Comparison of ENCODE assay signal across 18 mouse cellular contexts in genomic region chr6:149278248-149278731, GRCm38 (mm10). TPM values are rescaled to one million over a fixed set of nuclear protein-coding genes. Genes with fewer than 3 reads are reported as not detected.
DNase-seq lines count a peak whose midpoint lies in the region; ATAC-seq and TF ChIP-seq lines count a peak whose summit lies in the region.
"Had no signal": no experiment of that assay in that cellular context is flagged by ENCODE, and none has a peak within 500 bp of the region (broad histone marks: within the 10 kb centered on the region; RNA-seq: fewer than 3 reads in every experiment).

No protein-coding gene starts in this region.

- peak; percentile 1 for DNase-seq in embryo, embryonic 10.5 days (ENCODE audit: low spot score)
- DNase-seq in embryo, embryonic 9.5 days (ENCODE audit: extremely low spot score): no peak
- peak; percentile 27 for DNase-seq in G1E (ENCODE audit: low spot score)
- peak; percentile 69 to 79 (median 71) for DNase-seq in liver, embryonic 14.5 days (ENCODE audit: low read depth in 3 of 3, low spot score in 3 of 3)
- no peak for DNase-seq in left cerebral cortex, adult 11 months (ENCODE audit: low spot score)
- DNase-seq in cerebellum, postnatal 10 days: no peak
- DNase-seq in forebrain, embryonic 10.5 days (ENCODE audit: extremely low spot score, low spot score): no peak
- DNase-seq: adrenal gland, adult 2 months; cerebellum, adult 9-11 months; lung, postnatal 10 days; thymus, postnatal 4 days had no signal

- H3K9ac ChIP-seq in liver, embryonic 14.5 days (replicated peaks): peak overlapping the region; percentile 31
- H3K9ac ChIP-seq: forebrain, embryonic 12.5 days; hindbrain, embryonic 12.5 days; limb, embryonic 13.5 days; neural tube, embryonic 15.5 days had no signal

- WGBS in liver, embryonic 14.5 days (ENCODE audit: insufficient replicate concordance): 14% methylated on average over 2 of the region's 2 CpGs
- WGBS in forebrain, embryonic 10.5 days: 83% methylated on average over 2 of the region's 2 CpGs

- no peaks in the 10 kb centered on the region for H3K36me3 ChIP-seq in G1E (replicated peaks)
- no peaks in the 10 kb centered on the region for H3K36me3 ChIP-seq in liver, embryonic 14.5 days (replicated peaks; ENCODE audit: control insufficient read depth, insufficient read depth, low read depth)
- no peaks in the 10 kb centered on the region for H3K36me3 ChIP-seq in forebrain, embryonic 10.5 days (replicated peaks)
- H3K36me3 ChIP-seq: forebrain, embryonic 12.5 days; hindbrain, embryonic 12.5 days; limb, embryonic 13.5 days; neural tube, embryonic 15.5 days had no signal

- no peak for TF ChIP-seq CTCF in G1E (IDR thresholded peaks at IDR 0.05; ENCODE audit: low read depth, low read length)
- no peak for TF ChIP-seq CTCF in liver, embryonic 14.5 days (IDR thresholded peaks at IDR 0.05; ENCODE audit: low read depth)

- TF ChIP-seq EP300 in liver, embryonic 14.5 days (IDR thresholded peaks at IDR 0.05; ENCODE audit: low read depth): peak; percentile 93

- peaks cover 17% of the 10 kb centered on the region for H3K4me1 ChIP-seq in G1E (ENCODE audit: insufficient read depth, low read depth, low read length)
- peaks cover 20 to 29% of the 10 kb centered on the region in 2 experiments for H3K4me1 ChIP-seq in liver, embryonic 14.5 days (replicated peaks; ENCODE audit: control insufficient read depth in 2 of 2, insufficient read depth in 2 of 2, low read length in 1 of 2)
- H3K4me1 ChIP-seq in forebrain, embryonic 10.5 days: no peaks in the 10 kb centered on the region
- H3K4me1 ChIP-seq: forebrain, embryonic 12.5 days; hindbrain, embryonic 12.5 days; limb, embryonic 13.5 days; neural tube, embryonic 15.5 days had no signal

- H3K9me3 ChIP-seq in G1E (replicated peaks): peaks cover 24% of the 10 kb centered on the region
- no peaks in the 10 kb centered on the region for H3K9me3 ChIP-seq in liver, embryonic 14.5 days (ENCODE audit: control insufficient read depth, low read length)
- H3K9me3 ChIP-seq in forebrain, embryonic 10.5 days: peaks cover 3% of the 10 kb centered on the region; the same call in 1 of the 2 replicates
- H3K9me3 ChIP-seq: neural tube, embryonic 15.5 days had no signal

- no peak overlapping the region for H3K4me3 ChIP-seq in G1E (ENCODE audit: low read depth, low read length)
- no peak overlapping the region for H3K4me3 ChIP-seq in liver, embryonic 14.5 days (ENCODE audit: insufficient read depth in 1 of 2, low read depth in 2 of 2, low read length in 2 of 2)
- H3K4me3 ChIP-seq in forebrain, embryonic 10.5 days: no peak overlapping the region
- H3K4me3 ChIP-seq: forebrain, embryonic 12.5 days; hindbrain, embryonic 12.5 days; limb, embryonic 13.5 days; neural tube, embryonic 15.5 days had no signal

- ATAC-seq in G1E (ENCODE audit: extremely low read depth, insufficient number of reproducible peaks, low FRiP score, poor library complexity, severe bottlenecking): peak; percentile 92
- peak; percentile 95 for ATAC-seq in common myeloid progenitor, adult 5-6 weeks (replicated peaks; ENCODE audit: low read depth, poor library complexity, severe bottlenecking)
- ATAC-seq in liver, embryonic 14.5 days (ENCODE audit: insufficient read depth): peak; percentile 96
- ATAC-seq: intestine, postnatal 0 days had no signal

- H3K27ac ChIP-seq in liver, embryonic 14.5 days: peak overlapping the region; percentile 97
- no peak overlapping the region for H3K27ac ChIP-seq in forebrain, embryonic 10.5 days
- H3K27ac ChIP-seq: forebrain, embryonic 12.5 days; hindbrain, embryonic 12.5 days; limb, embryonic 13.5 days; neural tube, embryonic 15.5 days had no signal

- H3K27me3 ChIP-seq in G1E (ENCODE audit: insufficient read depth, low read length): no peaks in the 10 kb centered on the region
- H3K27me3 ChIP-seq in liver, embryonic 14.5 days (ENCODE audit: control insufficient read depth, insufficient read depth, low read length): no peaks in the 10 kb centered on the region
- no peaks in the 10 kb centered on the region for H3K27me3 ChIP-seq in forebrain, embryonic 10.5 days (ENCODE audit: poor library complexity, severe bottlenecking)
- H3K27me3 ChIP-seq: forebrain, embryonic 12.5 days; hindbrain, embryonic 12.5 days; limb, embryonic 13.5 days; neural tube, embryonic 15.5 days had no signal

- peak overlapping the region; percentile 56 for H3K4me2 ChIP-seq in liver, embryonic 14.5 days (ENCODE audit: low read depth)
- H3K4me2 ChIP-seq: forebrain, embryonic 12.5 days; hindbrain, embryonic 12.5 days; limb, embryonic 13.5 days; midbrain, embryonic 11.5 days; neural tube, embryonic 15.5 days had no signal

RNA-seq across cellular contexts. Expression of gene Resf1, which starts 30.9 kb away (rescaled TPM):
- total RNA-seq in G1E (2014; fragmentation: Nextera tagmentation) (356 and 386 TPM in 2 replicates), G1E (2017) (114 and 149 TPM in 2 replicates)
- 28.5 and 50.2 TPM in 2 replicates for polyA plus RNA-seq in G1E (2012)
- total RNA-seq in common myeloid progenitor, adult 5-6 weeks (2017): 70.1 and 72.9 TPM in 2 replicates
- 3.2 and 5.0 TPM in 2 replicates for polyA plus RNA-seq in liver, embryonic 14.5 days (2012; rRNA removed)
- 22.3 and 23.6 TPM in 2 replicates for polyA plus RNA-seq in liver, embryonic 14.5 days (2014; fragmentation: Nextera tagmentation; extraction: Ambion mirVana)
- polyA plus RNA-seq in forebrain, embryonic 10.5 days (2016; fragmentation: Nextera tagmentation; extraction: Ambion mirVana): 42.0 and 47.6 TPM in 2 replicates

Comparison
In these comparisons a context has a peak if more than half of its experiments do, and no peak if none do; other contexts are left out.
1. DNase-seq: peak in embryo, embryonic 10.5 days (single experiment), G1E (single experiment) and liver, embryonic 14.5 days (3 of 3); none in embryo, embryonic 9.5 days (single experiment), left cerebral cortex, adult 11 months (single experiment), cerebellum, postnatal 10 days (0 of 2) and forebrain, embryonic 10.5 days (single experiment).
2. Peak in every context shown above with its lines, with median percentiles within 50 percentile points of each other: ATAC-seq.